Mouse (Mus musculus) neural tube, embryonic 10.5 days (tissue): Measurements from ENCODE around the gene Teddm3.
"Not testable (repeated sequence)": the region's sequence is repeated elsewhere in the genome, so short reads cannot be mapped to it uniquely, and the experiment has no call there.

ENCODE experiments used
- DNase-seq: peaks from one replicate; pipeline ENCODE4 v3.0.0-alpha.2; 2017; ENCODE audit warnings: low spot score; ENCODE audit errors: extremely low spot score

The Teddm3 gene

GRCm38 (mm10) chr16:21151564-21152361, 2.0 kb downstream of the Teddm3 start:
- no peak for DNase-seq

- no peak for DNase-seq
Measured at GRCm38 (mm10) chr16:21149896-21150295, 3.9 kb downstream of the Teddm3 start.

- DNase-seq = not testable (repeated sequence)
Measured at GRCm38 (mm10) chr16:21148451-21148850, 5.3 kb downstream of the Teddm3 start.

- no peak for DNase-seq
Measured at GRCm38 (mm10) chr16:21136312-21137083, 17.3 kb downstream of the Teddm3 start.

GRCm38 (mm10) chr16:21127666-21128065, 26.1 kb downstream of the Teddm3 start:
- DNase-seq = not testable (repeated sequence)

- DNase-seq = not testable (repeated sequence)
Measured at GRCm38 (mm10) chr16:21122776-21123175, 31.0 kb downstream of the Teddm3 start.

GRCm38 (mm10) chr16:21116078-21116477, 37.7 kb downstream of the Teddm3 start:
- no peak for DNase-seq

GRCm38 (mm10) chr16:21109473-21109872, 44.3 kb downstream of the Teddm3 start:
- DNase-seq = no peak
